Mouse (Mus musculus): Measurements from ENCODE around the gene Vipr2.

Gene Vipr2

DNA sequence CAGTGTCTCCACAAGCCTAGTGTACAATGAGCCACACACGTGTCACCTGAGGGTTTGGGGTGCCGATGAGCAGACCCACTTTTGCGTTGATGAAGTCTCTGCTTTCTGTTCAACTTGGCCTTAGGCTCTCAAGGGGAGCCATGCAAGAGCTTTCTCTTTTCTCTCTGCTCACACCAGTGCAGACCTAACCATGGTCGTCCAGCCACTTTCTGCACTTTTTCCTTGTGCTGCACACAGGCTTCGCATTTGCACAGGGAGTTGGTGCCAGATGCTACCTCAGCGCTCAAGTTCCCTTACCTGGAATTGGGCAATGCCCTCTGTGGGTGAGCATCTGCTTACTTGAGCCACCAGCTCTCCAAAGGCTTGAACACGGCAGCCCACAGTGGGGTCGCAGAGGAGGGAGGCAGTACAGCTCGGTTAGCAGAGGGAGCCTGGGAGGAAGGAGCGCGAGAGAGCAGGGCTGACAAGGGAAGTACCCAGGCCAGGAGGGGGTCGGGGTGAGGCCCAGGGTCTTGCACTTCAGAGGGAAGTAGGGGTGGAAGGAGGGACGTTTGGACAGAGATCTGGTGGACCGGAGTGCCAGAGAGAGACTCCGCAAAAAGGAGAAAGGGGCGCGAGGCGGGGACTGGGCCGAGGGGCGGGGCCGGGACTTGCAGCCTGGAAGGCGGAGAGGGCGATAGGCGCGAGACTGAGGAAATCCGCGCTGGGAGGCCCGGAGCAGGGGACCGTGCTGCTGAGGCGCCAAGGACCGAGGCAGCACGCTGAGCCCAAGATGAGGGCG is at the start of gene Vipr2:
TSS of gene Vipr2 (plus strand) at position 653 of the 781 bp plus-strand sequence.
- peak in 1 of 2 experiments; percentile 24 for DNase-seq (ENCODE audit: low spot score in 2 of 2)

DNA sequence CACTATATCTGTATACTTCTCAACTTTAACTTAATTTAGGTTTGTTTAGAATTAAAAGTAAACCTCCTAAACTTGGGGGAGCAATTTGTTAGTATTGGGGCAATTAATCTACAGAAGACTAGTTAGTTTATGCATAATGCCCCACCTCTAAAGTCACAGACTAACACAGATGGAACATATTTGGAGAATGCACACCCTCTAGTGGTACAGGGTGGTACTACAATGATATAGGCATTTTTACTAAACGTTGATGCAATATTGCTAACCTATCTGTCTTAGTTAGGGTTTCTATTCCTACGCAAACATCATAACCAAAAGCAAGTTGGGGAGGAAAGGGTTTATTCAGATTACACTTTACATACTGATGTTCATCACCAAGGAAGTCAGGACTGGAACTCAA is 49.4 kb upstream of the Vipr2 start:
- DNase-seq (ENCODE audit: low spot score in 2 of 2): no peak

DNA sequence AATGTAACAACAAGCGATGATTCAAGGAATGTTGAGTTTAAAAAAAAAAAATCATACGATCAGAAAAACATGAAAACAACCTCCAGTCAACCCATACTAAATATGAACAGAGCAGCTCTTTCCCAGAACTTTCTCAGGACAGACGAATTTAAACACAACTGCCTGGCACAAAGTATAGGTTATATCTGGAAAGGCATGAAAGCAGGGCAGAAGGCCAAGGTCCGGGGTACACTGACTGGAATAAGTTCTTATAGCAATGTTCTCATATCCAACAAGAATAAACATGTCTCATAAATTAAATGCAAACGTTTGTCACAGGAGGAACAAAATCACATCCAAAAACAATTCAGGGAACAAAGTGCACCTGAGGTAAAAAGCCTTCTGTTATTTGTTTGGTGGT is 42.2 kb upstream of the Vipr2 start:
- DNase-seq (ENCODE audit: low spot score in 2 of 2): no peak

DNA sequence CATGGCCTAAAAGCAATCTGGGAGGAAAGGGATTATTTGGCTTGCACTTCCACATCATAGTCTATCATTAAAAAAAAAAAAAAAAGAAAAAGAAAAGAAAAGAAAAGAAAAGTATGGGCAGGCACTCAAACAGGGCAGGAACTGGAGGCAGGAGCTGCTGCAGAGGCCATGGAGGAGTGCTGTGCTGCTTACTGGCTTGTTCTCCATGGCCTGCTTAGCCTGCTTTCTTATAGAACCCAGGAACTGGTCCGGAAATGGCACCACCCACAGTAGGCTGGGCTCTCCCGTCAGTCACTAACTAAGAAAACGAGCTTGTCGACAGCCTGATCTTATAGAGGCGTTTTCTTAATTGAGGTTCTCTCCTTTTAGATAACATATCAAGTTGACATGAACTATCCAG is 32.7 kb upstream of the Vipr2 start:
- DNase-seq (ENCODE audit: low spot score in 2 of 2): no peak

DNA sequence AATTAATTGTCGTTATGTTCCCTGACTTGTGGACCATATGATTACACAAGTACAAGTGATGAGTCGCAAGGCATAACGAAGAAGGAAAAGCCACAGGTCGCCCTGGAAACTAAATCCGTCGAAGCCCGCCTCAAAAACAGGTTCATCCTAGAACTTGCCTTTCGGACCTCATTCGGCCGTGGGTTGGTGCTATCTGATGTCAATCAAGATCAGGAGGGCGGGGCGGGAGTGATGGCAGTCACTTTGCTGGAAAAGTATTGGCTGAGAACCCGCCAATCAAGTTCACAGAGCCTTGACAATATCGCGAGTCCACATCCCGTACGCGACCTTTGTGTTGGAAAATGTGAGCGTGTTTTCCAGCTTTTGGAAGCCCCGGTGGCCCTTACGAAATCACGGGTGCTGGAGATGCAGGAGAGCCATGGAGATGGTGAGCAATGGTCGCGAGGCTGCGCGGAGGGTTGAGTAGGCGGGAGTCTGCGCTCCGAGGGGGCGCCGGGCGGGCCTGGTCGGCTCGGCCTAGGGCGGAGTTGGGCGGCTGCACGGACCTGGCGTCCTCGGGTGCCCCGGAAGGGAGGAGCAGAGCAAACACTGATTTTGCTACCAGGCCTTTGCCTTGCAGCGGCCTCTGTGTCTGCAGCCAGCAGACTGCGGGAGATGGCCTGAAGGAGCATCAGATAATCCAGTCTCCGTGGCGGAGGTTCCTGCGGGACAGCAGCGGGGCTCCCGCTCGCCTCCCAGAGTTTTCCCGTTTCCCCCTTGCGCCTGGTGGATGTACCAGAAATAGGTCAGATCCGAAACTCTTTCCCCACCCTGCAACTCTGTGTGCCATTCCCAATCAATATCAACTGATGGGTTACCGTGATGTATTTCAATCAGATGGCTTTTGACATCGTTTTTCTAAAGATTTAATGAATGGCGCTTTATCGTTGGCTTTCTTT is 29.8 kb upstream of the Vipr2 start, which contains the start of gene Zfp386:
TSS of gene Zfp386 (plus strand) at position 285 of the 938 bp plus-strand sequence.
- peak; percentile 96 to 98 for DNase-seq (ENCODE audit: low spot score in 2 of 2)

DNA sequence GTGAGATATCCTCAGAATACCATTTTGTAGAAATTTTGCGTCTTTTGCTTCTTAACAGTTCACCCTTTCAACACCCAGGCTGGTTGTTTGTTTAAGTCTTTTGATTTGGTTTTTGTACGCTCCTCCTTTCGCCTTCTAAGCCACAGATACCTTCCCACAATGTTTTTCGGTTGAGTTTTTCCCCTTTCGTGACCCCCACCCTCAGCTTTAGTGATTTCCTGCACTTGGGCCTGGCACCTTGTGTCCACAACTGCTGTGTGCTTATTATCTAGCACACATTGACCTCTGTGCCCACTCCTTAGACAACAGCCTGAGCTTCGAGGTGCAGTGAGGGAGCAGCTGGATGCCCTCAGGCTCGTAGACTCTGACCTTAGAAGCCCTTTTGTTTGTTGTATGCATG is 28.8 kb upstream of the Vipr2 start:
- no peak for DNase-seq (ENCODE audit: low spot score in 2 of 2)

DNA sequence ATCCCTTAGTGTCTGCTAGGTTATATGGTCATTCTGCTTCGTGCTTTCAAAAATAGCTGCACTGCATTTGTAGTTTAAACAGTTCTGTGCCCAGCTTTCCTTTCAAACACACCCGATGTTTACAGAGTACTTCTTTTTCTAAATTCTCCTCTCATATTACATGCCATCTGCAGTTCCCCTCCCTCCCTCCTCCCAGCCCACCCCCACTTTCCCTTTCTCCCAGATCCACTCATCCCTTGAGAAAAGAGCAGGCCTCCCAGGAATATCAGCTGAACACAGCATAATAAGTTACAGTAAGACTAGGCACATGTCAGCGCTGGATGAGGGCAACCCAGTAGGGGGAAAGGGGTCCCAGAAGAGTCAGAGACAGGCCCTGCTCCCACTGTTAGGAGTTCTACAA is 28.3 kb upstream of the Vipr2 start:
- no peak for DNase-seq (ENCODE audit: low spot score in 2 of 2)

DNA sequence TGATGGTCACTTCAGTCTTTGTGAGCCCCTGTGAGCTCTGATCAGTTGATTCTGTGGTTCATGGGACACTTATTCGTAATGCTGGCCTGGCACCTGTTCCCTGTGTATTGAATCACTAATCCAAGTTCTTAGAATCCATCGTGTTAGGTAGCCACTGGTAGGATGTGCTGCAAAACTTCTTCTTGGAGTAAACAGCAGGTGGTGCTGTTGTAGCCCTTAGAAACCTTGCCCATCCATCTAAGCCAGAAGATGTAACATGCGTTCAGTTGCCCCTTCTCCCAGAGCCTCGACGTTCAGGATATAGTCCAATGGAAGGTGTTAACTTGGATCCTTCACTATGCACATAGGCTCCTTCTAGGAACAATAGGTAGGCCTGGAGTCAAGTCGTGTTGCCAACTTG is 27.8 kb upstream of the Vipr2 start:
- DNase-seq (ENCODE audit: low spot score in 2 of 2): no peak

DNA sequence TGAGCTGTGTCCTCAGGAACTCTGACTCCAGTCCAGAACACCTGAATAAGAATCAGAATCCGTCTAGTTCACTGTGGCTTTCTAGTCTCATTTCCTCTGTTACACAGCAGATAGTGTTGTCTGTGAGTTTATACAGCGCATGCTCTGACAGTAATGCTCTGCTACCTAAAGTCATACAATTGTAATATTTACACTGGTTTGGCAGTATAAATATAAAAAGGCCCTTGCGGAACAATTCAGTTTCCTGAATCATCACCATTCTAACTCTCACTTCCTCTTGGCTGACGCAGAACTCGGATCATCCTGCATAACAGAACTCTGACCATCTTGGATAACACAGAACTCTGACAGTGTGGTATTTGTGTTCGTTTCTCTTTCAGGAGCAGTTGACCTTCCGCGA is 23.2 kb upstream of the Vipr2 start:
- no peak for DNase-seq (ENCODE audit: low spot score in 2 of 2)

DNA sequence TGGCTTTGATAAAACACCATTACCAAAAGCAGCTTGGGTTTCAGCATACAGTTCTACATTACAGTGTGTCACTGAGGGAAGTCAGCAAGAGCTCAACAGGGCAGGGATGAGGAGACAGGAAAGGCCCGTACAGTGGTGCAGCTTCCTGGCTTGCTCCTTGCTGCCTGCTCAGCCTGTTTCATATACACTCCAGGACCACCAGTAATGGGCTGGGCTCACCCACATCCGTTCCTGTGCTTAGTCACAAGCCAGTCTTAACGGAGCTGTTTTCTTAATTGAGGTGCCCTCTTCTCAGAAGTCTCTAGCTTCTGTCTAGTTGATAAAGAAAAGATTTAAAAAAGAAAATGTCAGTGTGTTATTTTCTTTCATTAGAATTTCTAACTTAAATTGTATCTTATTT is 21.4 kb upstream of the Vipr2 start:
- no peak for DNase-seq (ENCODE audit: low spot score in 2 of 2)

DNA sequence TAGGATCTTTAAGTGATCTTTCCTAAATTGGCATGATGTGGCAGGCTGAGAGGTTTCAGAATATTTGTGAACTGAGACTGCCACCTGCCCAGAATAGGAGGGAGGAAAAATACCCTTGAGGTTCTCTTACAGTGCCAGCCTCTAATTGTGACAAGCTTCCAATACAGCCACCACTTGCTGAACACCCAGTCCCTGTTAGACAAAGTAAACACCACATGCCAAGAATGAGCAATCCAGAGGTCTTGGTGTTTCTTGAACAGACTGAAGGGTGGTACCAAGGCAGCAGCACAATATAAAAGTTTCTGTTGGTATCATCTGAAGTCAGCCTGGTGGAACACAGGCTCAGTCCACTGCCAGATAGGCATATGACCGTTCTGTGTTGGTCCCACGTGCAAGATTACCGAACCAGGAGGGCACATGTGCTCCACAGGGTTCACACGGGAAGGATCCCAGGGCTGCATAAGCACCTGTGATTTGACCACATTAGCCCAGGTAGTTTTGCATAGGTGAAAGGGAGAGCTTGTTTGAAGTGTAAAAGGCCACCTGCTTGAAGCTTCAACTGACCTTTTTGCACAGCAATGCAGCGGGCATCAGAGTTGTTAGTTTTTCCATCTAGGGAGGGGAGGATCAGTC is 15.8 kb upstream of the Vipr2 start:
- DNase-seq (ENCODE audit: low spot score in 2 of 2): no peak

DNA sequence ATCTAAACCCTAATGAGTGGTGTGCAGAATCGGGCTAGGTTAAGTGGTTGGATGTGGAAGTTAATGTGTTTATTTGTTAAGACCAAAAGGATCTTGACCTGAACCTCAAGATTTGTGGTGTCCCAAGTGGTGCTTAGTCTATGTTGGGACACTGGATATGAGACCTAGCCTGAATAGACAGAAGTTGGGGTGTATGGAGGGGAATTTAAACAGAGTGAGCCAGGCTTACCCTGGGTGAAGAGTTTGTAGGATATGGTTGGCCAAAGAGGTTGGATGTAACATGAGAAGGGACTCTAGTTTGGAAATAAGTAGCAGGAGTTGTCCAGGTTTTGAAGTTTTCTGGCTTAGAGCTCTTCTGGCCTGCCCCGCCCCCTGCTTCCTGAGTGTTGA is 15.3 kb upstream of the Vipr2 start:
- DNase-seq (ENCODE audit: low spot score in 2 of 2): no peak

DNA sequence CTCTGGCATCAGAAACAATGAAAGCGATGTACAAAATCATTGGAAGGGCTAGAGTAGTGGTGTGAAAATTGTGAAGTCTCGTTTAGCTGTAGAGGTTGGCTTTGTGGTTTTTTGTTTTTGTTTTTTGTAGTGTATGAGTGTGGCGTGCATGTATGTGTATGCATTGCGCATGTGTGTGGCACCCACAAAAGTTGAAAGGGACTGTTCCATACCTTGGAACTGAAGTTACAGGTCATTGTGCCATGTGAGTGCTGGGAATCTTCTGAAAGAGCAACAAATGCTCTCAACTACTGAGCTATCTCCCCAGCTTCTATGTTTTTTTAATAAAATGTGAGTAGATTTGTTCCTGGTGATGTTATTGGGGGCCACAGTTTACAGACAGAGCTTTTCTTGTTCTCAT is 14.5 kb upstream of the Vipr2 start:
- no peak for DNase-seq (ENCODE audit: low spot score in 2 of 2)

DNA sequence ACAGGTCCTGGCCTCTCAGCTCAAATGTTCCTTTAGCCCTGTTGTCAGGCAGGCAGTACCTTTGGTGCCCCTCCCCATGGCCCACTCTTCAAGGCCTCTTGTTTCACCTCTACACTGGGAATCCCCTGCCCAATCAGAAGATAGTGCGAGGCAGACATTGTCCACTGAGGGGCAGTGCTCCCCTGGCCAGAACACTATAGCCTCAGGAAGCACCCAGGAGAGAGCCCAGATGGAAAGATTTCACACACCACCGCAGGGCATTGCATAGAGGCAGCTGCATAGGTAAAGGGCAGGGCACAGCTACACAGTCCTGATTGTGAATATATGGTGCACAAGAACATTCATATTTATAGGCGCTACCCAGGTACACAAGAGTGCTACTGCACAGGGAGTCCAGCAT is 6.5 kb upstream of the Vipr2 start:
- DNase-seq (ENCODE audit: low spot score in 2 of 2): peak in 1 of 2 experiments; percentile 46

DNA sequence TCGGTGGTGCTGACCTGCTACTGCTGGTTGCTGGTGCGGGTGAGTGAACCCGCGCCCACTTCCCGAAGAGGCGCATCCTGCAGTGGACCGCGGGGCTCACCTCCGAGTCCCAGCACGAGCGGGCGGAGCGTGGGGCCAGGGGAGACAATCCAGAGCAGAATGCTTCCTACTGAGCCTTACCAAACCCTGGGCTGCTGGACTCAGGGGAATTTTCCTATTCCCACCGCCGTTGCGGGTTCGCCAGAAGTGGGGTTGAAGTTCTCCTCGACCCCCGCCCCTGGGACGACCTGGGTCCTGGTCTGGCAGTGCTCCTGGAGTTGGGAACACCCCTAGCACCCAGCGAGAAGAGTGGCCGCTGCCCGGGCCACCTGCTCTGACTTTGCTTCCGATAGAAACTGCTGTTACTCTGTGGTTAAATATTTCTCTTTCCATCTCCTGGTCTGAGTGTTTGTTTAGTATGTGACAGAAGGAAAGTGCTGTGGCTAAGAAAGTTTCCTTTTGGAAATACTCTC is 385 bp downstream of the Vipr2 start:
- no peak for DNase-seq (ENCODE audit: low spot score in 2 of 2)

DNA sequence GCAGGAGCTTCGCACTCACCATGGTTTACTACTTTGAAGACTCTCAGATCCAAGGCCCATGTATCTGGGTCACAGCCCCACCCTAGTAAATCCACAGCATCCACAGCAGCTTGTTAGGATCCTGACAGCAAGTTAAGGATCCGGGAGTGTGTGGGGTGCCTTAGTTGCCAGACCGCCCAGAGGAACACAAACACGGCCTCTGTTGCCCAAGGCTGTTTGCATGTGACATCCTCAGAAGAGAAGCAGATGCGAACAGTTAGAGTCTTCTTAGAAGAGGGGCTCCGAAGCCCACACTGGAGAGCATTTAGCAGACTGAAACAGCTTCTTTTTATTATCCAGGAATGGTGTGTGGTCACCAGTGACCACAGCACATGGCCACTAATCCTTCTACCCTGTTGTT is 5.6 kb downstream of the Vipr2 start:
- no peak for DNase-seq (ENCODE audit: low spot score in 2 of 2)

DNA sequence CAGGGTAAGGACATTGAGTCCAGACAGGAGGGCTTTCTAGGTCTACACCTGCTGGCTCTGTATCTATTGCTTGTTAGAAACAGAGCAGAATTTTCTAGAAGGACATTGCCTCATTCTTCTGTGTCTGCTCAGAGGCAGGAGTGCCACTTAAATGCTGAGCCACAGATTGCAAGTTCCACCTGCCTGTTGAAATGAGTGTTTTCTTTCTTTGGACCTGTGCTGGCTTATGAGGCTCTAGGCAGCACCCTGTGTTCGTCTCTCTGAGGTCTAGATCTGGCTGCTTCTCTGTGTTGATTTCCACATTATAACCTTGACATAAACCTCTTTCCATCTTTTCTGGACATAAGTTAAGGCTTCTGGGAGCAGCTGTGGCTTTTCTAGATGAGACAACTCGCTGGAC is 6.8 kb downstream of the Vipr2 start:
- no peak for DNase-seq (ENCODE audit: low spot score in 2 of 2)

DNA sequence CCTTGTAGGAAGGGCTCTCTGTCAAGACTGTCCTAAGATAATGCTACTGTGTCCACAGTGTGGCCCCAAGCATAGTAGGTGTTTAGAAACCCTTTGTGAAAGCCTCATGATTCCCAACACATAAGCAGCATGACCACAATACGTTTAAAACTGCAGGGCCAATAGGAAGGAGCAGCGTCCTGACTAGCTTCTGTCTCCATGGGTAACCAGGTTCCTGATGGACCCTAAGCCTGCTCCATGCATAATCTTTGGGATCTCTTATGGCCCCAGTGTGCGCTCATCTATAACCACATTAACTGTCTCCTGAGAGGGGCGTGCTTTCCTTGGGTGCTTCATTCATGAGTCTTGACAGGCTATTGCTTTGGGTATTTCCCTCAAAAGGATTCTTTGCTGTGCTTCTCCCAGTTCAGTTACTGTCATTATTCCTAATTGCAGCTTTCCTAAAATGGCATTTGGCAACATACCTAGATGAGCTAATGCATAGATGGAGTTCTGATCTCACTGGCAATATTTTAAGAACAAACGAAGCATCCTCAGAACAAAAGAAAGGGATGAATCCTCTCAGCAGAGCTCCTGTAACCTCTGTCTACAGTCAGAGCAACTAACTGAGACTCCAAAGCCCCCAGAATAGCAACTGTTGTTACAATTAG is 9.6 kb downstream of the Vipr2 start:
- DNase-seq (ENCODE audit: low spot score in 2 of 2): no peak

DNA sequence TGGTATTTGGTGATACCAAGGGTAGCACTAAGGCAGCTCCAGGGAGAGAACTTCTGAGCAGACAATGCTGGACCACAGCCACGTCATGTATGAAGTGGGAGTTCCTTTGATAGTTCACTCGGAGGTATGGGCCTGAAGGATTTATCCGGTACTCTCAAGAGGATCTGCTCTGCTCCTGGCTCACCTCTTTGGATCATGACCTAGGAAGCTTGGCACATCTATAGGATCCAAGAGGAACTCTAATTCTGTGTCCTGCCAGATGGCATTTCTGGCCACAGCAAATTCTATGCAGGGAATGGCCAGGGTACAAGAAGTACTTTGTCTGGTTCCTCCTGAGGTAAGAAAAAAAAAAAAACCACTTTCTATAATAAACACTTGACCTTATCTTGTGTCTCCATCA is 12.3 kb downstream of the Vipr2 start:
- DNase-seq (ENCODE audit: low spot score in 2 of 2): no peak

DNA sequence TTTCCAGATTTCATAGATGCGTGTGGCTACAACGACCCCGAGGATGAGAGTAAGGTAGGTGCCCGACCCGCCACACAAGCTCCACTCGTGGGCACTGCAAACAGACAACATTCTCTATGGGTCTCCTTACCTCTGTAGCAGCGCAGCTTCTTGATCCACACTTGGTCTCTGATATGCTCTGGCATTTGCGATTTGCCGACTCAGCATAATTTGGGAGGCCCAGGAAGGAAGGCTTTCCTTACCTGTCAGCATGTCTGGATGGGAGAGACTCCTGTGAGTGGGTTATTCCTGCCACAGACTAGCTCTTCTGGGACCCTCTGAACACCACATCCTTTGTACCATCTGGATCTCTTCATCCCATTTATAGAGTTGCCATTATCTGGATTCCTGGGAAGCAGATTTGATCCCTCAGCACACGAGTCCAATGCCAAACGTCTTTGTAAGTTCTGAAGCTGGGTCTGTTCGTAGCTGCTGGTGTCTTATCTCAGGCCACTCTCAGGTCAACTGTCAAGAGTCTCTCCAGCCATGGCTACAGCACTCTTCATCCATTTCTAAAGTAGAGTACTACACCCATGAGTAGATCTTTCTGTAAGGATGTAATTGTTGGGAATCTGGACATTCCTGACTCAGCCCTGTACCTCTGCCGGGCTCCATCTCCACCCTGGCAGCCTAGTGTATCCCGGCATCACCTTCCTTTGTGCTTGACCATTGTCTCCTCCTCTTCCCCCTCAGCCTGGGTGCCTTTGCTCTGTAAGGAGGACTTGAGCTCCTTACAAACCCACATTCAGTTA is 17.4 kb downstream of the Vipr2 start:
- no peak for DNase-seq (ENCODE audit: low spot score in 2 of 2)

DNA sequence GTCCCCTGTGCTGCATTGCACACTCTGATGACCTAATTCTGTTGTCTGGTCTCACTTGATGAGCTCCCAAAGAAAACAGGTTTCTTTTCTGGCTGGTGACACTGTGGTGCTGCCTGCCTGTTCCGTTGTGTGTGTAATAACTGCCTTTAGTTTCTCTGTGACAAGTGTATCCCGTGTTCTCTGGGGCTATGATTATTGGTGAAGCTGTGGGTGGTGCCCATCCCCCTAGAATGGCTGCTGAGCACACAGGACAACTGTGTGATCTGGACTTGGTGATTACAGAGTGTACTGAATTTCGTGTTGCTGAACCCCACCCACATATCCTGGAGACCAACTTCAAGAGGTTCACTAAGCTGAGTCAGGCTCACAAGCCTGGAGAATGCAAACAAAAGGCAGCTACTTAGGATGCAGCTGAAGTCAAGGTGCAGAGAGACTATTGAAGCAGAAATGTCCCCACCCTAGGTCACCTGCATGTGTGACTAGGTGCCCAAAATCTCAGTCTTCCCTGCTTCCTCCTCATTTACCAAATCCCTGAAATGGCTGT is 18.9 kb downstream of the Vipr2 start:
- DNase-seq (ENCODE audit: low spot score in 2 of 2): no peak

Measured in frontal cortex, postnatal 10 days (tissue).